Mouse (Mus musculus) liver, embryonic 14.5 days (tissue): ENCODE measurements at regions not wholly inside any gene's neighbourhood (a gene's known extent, or its start where the extent isn't known, plus 50 kb on each side); places are given as distances from the start of the nearest gene placed in this dataset.

ENCODE experiments used
- CTCF ChIP-seq: IDR thresholded peaks from 2 replicates; pipeline ENCODE4 v1.5.1; 2016; ENCODE audit warnings: antibody characterized with exemption, low read depth, control low read depth
- EP300 ChIP-seq: IDR thresholded peaks from 2 replicates; pipeline ENCODE4 v1.6.1; 2016; ENCODE audit warnings: antibody characterized with exemption, low read depth

DNA sequence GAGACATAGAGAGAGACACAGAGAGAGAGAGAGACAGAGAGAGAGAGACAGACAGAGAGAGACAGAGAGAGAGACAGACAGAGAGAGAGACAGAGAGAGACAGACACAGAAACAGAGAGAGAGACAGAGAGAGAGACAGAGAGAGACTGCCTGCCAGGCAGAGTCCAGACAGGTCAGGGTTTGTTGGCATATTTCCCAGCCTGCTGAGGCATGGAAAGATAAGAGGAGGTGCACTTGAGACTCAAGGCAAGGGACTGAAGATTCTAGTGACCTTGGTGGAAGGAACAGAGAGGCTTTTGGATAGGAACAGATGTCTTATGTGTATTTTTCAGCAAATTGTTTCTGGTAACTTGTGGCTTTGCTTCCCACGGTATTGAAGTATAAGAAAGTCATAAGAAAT is 186.5 kb downstream of the Osr1 start:
- no peak for TF ChIP-seq CTCF
- TF ChIP-seq EP300: no peak
